Mouse (Mus musculus) neural tube, embryonic 11.5 days (tissue): ENCODE measurements around the gene Ehbp1. TPM values are rescaled to one million over a fixed set of nuclear protein-coding genes. Genes with fewer than 3 reads are reported as not detected.

Experiments
- ATAC-seq: fragments of 200-750 bp; cut with Nextera tagmentation; 2 replicates; pipeline ENCODE4 v1.8.0; 2017; ENCODE audit warnings: moderate number of reproducible peaks, mild to moderate bottlenecking, moderate TSS enrichment, moderate library complexity; ENCODE audit not compliant: insufficient read depth, low FRiP score, low TSS enrichment
- DNase-seq: peaks from one replicate; pipeline ENCODE4 v3.0.0-alpha.2; 2015; ENCODE audit warnings: low spot score
- H3K27ac ChIP-seq: fragments of 300-500 bp; sonication (generic); 2 replicates; pipeline ENCODE4 v1.5.1; 2014; ENCODE audit warnings: low read depth, mild to moderate bottlenecking, low read length
- H3K27me3 ChIP-seq: fragments of 300-500 bp; sonication (generic); 2 replicates; pipeline ENCODE4 v1.6.1; 2014; ENCODE audit warnings: mild to moderate bottlenecking, low read length, mixed read lengths; ENCODE audit not compliant: control insufficient read depth, insufficient read depth
- H3K36me3 ChIP-seq: fragments of 300-500 bp; sonication (generic); 2 replicates; pipeline ENCODE4 v1.6.1; 2014; ENCODE audit warnings: mild to moderate bottlenecking, low read length, moderate library complexity, mixed read lengths; ENCODE audit not compliant: control insufficient read depth, insufficient read depth
- H3K4me1 ChIP-seq: fragments of 300-500 bp; sonication (generic); 2 replicates; pipeline ENCODE4 v1.6.1; 2014; ENCODE audit warnings: low read length, mixed read lengths; ENCODE audit not compliant: control insufficient read depth, insufficient read depth
- H3K4me2 ChIP-seq: fragments of 300-500 bp; sonication (generic); 2 replicates; pipeline ENCODE4 v1.6.1; 2014; ENCODE audit warnings: low read depth, mild to moderate bottlenecking, moderate library complexity
- H3K4me3 ChIP-seq: fragments of 300-500 bp; sonication (generic); 2 replicates; pipeline ENCODE4 v1.5.1; 2014; ENCODE audit warnings: low read depth, low read length
- H3K9ac ChIP-seq: fragments of 300-500 bp; sonication (generic); 2 replicates; pipeline ENCODE4 v1.6.1; 2014; ENCODE audit warnings: mild to moderate bottlenecking, low read length
- H3K9me3 ChIP-seq: fragments of 300-500 bp; sonication (generic); 2 replicates; pipeline ENCODE4 v1.6.1; 2016; ENCODE audit warnings: low read length; ENCODE audit not compliant: control insufficient read depth
- WGBS: fragments of 180-500 bp; shearing (Covaris S2); extraction: QIAGEN DNeasy Blood & Tissue Kit; methylation state at CpG from one replicate; pipeline ENCODE4 v1.1.7; 2014; 5-methylcytosine and 5-hydroxymethylcytosine counted together
- polyA plus RNA-seq: library from polyadenylated mRNA; unstranded; fragments of >200 nt; fragmentation: Nextera tagmentation; extraction: Ambion mirVana; gene quantifications from 2 replicates; pipeline ENCODE4 v1.2.1, GENCODE M21; 2014

The Ehbp1 gene
- polyA plus RNA-seq, 1 experiment from 2014 or later = 13.8 TPM

DNA sequence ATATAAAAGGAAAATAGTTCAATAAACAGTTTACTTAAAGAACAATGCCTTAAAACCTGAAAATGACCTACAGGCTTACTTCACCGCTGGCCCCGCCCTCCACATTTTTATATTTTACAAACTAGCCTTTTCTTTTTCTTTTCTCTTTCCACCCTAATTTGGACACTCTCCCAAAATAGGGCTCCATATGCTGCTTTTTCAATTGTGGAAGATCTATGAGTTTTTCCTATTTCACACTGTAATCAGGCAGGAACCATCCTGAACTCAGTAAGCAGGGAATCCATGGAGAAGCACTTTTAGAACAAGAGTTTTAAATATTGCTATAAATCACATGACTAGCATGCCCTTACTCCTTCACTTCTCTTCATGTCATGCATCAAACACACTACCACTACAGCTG lies 216.9 kb downstream of the Ehbp1 start:
- no peak overlapping the region for H3K27ac ChIP-seq
- ATAC-seq (no peak), DNase-seq (no peak)
- H3K27me3 ChIP-seq = no peaks in the 10 kb centered on the region
- H3K4me1 ChIP-seq = no peaks in the 10 kb centered on the region
- H3K4me2 ChIP-seq = no peak overlapping the region
- no peak overlapping the region for H3K4me3 ChIP-seq
- H3K36me3 ChIP-seq = no peaks in the 10 kb centered on the region
- H3K9me3 ChIP-seq = no peaks in the 10 kb centered on the region
- 97% methylated on average over 2 of the region's 2 CpGs for WGBS
- H3K9ac ChIP-seq = no peak overlapping the region

DNA sequence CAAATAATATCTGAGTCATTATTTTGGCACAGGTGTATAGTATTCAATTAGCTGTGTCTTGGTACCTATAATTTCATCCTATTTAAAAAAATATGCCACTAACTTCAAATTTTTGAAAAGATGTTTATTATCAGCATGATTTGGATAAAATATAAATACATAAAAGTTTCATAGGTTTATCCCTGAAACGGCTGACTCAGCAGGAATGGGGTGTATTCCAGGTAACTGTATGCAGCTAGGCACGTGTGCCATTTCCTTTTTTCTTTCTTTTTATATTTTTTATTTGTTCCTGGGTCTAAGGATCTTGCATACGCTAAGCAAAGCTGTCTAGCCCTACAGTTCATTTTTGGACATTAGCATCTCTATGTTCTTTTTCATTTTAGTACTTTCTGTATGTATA lies 223.2 kb downstream of the Ehbp1 start:
- H3K4me2 ChIP-seq = no peak overlapping the region
- H3K27me3 ChIP-seq = no peaks in the 10 kb centered on the region
- no peaks in the 10 kb centered on the region for H3K36me3 ChIP-seq
- H3K27ac ChIP-seq = no peak overlapping the region
- H3K9me3 ChIP-seq = no peaks in the 10 kb centered on the region
- no peak for DNase-seq
- H3K4me3 ChIP-seq = no peak overlapping the region
- no peak for ATAC-seq
- no peak overlapping the region for H3K9ac ChIP-seq
- no peaks in the 10 kb centered on the region for H3K4me1 ChIP-seq
- WGBS = 93% methylated on average over 3 of the region's 3 CpGs

GRCm38 (mm10) chr11:22112161-22112560 lies 229.9 kb downstream of the Ehbp1 start:
- no peaks in the 10 kb centered on the region for H3K36me3 ChIP-seq
- no peaks in the 10 kb centered on the region for H3K9me3 ChIP-seq
- H3K27ac ChIP-seq = no peak overlapping the region
- DNase-seq (no peak), ATAC-seq (no peak)
- no peak overlapping the region for H3K4me2 ChIP-seq
- H3K9ac ChIP-seq = no peak overlapping the region
- no peaks in the 10 kb centered on the region for H3K27me3 ChIP-seq
- 94% methylated on average over 3 of the region's 3 CpGs for WGBS
- H3K4me3 ChIP-seq = no peak overlapping the region
- H3K4me1 ChIP-seq = no peaks in the 10 kb centered on the region

- DNase-seq (no peak), ATAC-seq (no peak)
- no peak overlapping the region for H3K4me3 ChIP-seq
- WGBS = 88% methylated on average over 8 of the region's 8 CpGs
- H3K4me2 ChIP-seq = no peak overlapping the region
- H3K9me3 ChIP-seq = no peaks in the 10 kb centered on the region
- no peak overlapping the region for H3K9ac ChIP-seq
- H3K27ac ChIP-seq = no peak overlapping the region
- H3K4me1 ChIP-seq = no peaks in the 10 kb centered on the region
- no peaks in the 10 kb centered on the region for H3K36me3 ChIP-seq
- no peaks in the 10 kb centered on the region for H3K27me3 ChIP-seq
Observed at GRCm38 (mm10) chr11:22089346-22089745, 252.7 kb downstream of the Ehbp1 start.

DNA sequence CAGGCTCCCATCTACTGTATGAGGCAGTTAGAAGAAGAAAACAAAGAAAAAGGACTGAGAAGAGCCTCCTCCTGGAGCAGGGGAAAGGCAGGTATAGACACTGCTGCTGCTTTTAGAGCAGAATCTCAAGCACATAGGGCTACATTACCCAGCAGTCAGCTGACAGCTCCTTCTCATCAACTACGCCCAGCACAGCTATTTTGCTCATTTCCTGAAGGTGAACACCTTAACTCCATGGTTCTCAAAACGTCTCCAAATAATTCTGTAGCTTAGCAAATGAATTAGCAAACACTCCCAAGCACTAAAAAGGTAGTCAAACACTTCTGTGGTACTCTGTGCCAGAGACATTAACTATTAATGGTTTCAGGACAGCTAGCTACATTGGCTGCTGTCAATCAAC lies 278.7 kb downstream of the Ehbp1 start:
- Histone ChIP-seq H3K4me2 (no peak overlapping the region), H3K9ac (no peak overlapping the region), H3K4me3 (no peak overlapping the region), H3K27me3 (no peaks in the 10 kb centered on the region), H3K4me1 (no peaks in the 10 kb centered on the region), H3K9me3 (no peaks in the 10 kb centered on the region), H3K36me3 (no peaks in the 10 kb centered on the region), H3K27ac (no peak overlapping the region)
- WGBS = 74% methylated on average over 2 of the region's 2 CpGs
- ATAC-seq (no peak), DNase-seq (no peak)

DNA sequence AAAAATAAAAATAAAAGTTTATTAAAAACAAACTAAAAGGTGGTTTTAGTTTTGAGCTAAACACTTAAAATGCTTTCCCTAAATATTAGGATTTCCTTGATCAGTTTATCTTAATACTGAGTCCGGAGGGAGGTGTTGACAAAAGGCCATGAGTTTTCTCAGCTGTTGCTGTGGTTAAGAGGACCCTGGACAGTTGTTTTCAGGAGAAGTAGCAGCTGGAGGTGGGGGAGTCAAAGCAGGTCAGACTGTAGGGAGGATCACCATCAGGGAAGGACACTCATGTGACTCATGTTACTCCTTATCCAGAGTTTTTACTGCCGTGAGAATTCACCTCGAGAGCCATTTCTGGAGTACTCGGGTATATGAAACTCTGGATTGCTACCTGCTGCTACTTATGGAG lies 280.4 kb downstream of the Ehbp1 start:
- ATAC-seq = no peak
- Histone ChIP-seq H3K27me3 (no peaks in the 10 kb centered on the region), H3K27ac (no peak overlapping the region), H3K9me3 (no peaks in the 10 kb centered on the region), H3K4me2 (no peak overlapping the region), H3K9ac (no peak overlapping the region), H3K4me1 (no peaks in the 10 kb centered on the region), H3K4me3 (no peak overlapping the region), H3K36me3 (no peaks in the 10 kb centered on the region)
- no peak for DNase-seq
- WGBS = 86% methylated on average over 4 of the region's 4 CpGs

DNA sequence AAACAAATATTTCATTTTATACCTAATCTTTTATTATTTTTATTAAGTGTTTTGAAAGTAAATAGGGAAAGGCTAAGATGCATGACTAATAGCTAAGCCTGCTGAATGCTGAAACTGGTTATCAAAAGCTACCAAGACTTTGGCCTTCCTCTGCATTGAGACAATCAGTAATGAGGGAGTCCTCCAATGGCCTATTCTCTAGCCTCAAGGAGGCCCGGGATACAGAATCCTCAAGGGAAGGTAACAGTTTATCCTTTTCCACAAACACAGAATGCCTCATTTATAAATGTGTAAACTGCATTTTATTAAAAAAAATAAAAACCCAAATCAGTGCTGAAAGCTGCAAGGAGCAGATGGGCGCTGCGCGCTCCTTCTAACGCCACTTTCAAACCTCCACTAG lies 284.6 kb downstream of the Ehbp1 start:
- Histone ChIP-seq H3K9ac (no peak overlapping the region), H3K9me3 (no peaks in the 10 kb centered on the region), H3K27ac (no peak overlapping the region), H3K4me1 (no peaks in the 10 kb centered on the region), H3K4me2 (no peak overlapping the region), H3K36me3 (no peaks in the 10 kb centered on the region), H3K27me3 (no peaks in the 10 kb centered on the region), H3K4me3 (no peak overlapping the region)
- ATAC-seq = no peak
- WGBS = 85% methylated on average over 5 of the region's 5 CpGs
- DNase-seq = no peak

- Histone ChIP-seq H3K4me1 (no peaks in the 10 kb centered on the region), H3K4me2 (no peak overlapping the region), H3K4me3 (no peak overlapping the region), H3K27ac (no peak overlapping the region), H3K27me3 (no peaks in the 10 kb centered on the region), H3K36me3 (no peaks in the 10 kb centered on the region), H3K9ac (no peak overlapping the region), H3K9me3 (no peaks in the 10 kb centered on the region)
- ATAC-seq = no peak
- DNase-seq = no peak
- 81% methylated on average over 6 of the region's 6 CpGs for WGBS
Observed at GRCm38 (mm10) chr11:22055908-22056307, 286.2 kb downstream of the Ehbp1 start.

GRCm38 (mm10) chr11:22053034-22053668 lies 288.9 kb downstream of the Ehbp1 start:
- H3K27ac ChIP-seq = no peak overlapping the region
- no peaks in the 10 kb centered on the region for H3K27me3 ChIP-seq
- H3K4me2 ChIP-seq = no peak overlapping the region
- no peaks in the 10 kb centered on the region for H3K9me3 ChIP-seq
- H3K9ac ChIP-seq = no peak overlapping the region
- H3K4me1 ChIP-seq = no peaks in the 10 kb centered on the region
- ATAC-seq = no peak
- no peaks in the 10 kb centered on the region for H3K36me3 ChIP-seq
- no peak overlapping the region for H3K4me3 ChIP-seq
- 88% methylated on average over 10 of the region's 10 CpGs for WGBS
- DNase-seq = no peak
